Mouse (Mus musculus) CH12.LX (cell line): ENCODE measurements around the gene Fastk. TPM values are rescaled to one million over a fixed set of nuclear protein-coding genes. Genes with fewer than 3 reads are reported as not detected.
A peak's percentile ranks its signal among the peaks of the same experiment; 100 is the strongest.

Experiments used
- DNase-seq: peaks from one replicate; pipeline ENCODE4 v3.0.0-alpha.2; 2013; ENCODE audit errors: extremely low read depth
- H3K27ac ChIP-seq: 2 replicates; pipeline ENCODE4 v1.5.1; 2012; ENCODE audit warnings: low read depth, mild to moderate bottlenecking, control low read depth, moderate library complexity; ENCODE audit not compliant: insufficient read depth
- H3K27me3 ChIP-seq: replicated peaks from 2 replicates; pipeline ENCODE3; 2012; ENCODE audit warnings: inconsistent platforms
- H3K36me3 ChIP-seq, 2 experiments: replicated peaks in 1 of 2; 2 replicates each; pipeline versions ENCODE3 to v1.6.1; 2012; ENCODE audit warnings: inconsistent platforms in 1 of 2, low read length in 1 of 2, mild to moderate bottlenecking in 1 of 2, mixed read lengths in 1 of 2, moderate library complexity in 1 of 2; ENCODE audit not compliant: control insufficient read depth in 1 of 2, insufficient read depth in 1 of 2
- H3K4me1 ChIP-seq, 2 experiments: 2 replicates each; pipeline ENCODE4 v1.6.1; 2012; ENCODE audit warnings: inconsistent platforms in 1 of 2, moderate library complexity in 1 of 2; ENCODE audit not compliant: insufficient read depth in 2 of 2, control insufficient read depth in 1 of 2
- H3K4me2 ChIP-seq: 2 replicates; pipeline ENCODE4 v1.6.1; 2012; ENCODE audit warnings: low read depth, mild to moderate bottlenecking, control low read depth; ENCODE audit not compliant: poor library complexity, insufficient read depth, severe bottlenecking
- H3K4me3 ChIP-seq, 3 experiments: fragments of 150-350 bp in 1 of 3; sonication (generic) in 1 of 3; replicated peaks in 1 of 3; 2 replicates each; pipeline versions ENCODE3 to v1.5.1; 2011 to 2012; ENCODE audit warnings: low read depth in 2 of 3, low read length in 2 of 3, mild to moderate bottlenecking in 2 of 3, moderate library complexity in 2 of 3, control low read depth in 1 of 3, improper control_type of control experiment in 1 of 3, inconsistent platforms in 1 of 3, mixed read lengths in 1 of 3; ENCODE audit not compliant: poor library complexity in 1 of 3
- H3K79me2 ChIP-seq: replicated peaks from 2 replicates; pipeline ENCODE4 v1.6.1; 2012; ENCODE audit warnings: mild to moderate bottlenecking, moderate library complexity; ENCODE audit not compliant: control insufficient read depth, poor library complexity, insufficient read depth, severe bottlenecking; ENCODE audit errors: extremely low read depth
- H3K9ac ChIP-seq: 2 replicates; pipeline ENCODE4 v1.6.1; 2012; ENCODE audit warnings: low read depth, mild to moderate bottlenecking, control low read depth, moderate library complexity; ENCODE audit not compliant: insufficient read depth
- H3K9me3 ChIP-seq: replicated peaks from 2 replicates; pipeline ENCODE3; 2012; ENCODE audit warnings: low read length, inconsistent platforms, mixed read lengths
- ELF1 ChIP-seq: IDR thresholded peaks from 2 replicates; pipeline ENCODE4 v1.6.1; 2014; ENCODE audit warnings: low read depth, mild to moderate bottlenecking, inconsistent platforms, low read length, improper control_type of control experiment
- HCFC1 ChIP-seq: IDR thresholded peaks from 2 replicates; pipeline ENCODE4 v1.6.1; 2012; ENCODE audit warnings: low read depth, mild to moderate bottlenecking, inconsistent platforms, low read length, improper control_type of control experiment
- IRF4 ChIP-seq: IDR thresholded peaks from 2 replicates; pipeline ENCODE4 v1.6.1; 2014; ENCODE audit warnings: low read depth, mild to moderate bottlenecking, inconsistent platforms, low read length, improper control_type of control experiment
- JUN ChIP-seq: IDR thresholded peaks from 2 replicates; pipeline ENCODE4 v1.6.1; 2011; ENCODE audit warnings: low read depth, mild to moderate bottlenecking, low read length, improper control_type of control experiment, moderate library complexity; ENCODE audit not compliant: insufficient read depth
- JUND ChIP-seq: conservative IDR thresholded peaks from 2 replicates; pipeline ENCODE4 v1.6.1; 2011; ENCODE audit warnings: low read depth, low read length, improper control_type of control experiment
- KAT2A ChIP-seq: IDR thresholded peaks from 2 replicates; pipeline ENCODE4 v1.6.1; 2012; ENCODE audit warnings: low read length, improper control_type of control experiment, inconsistent platforms; ENCODE audit not compliant: insufficient replicate concordance
- MEF2A ChIP-seq: IDR thresholded peaks from 2 replicates; pipeline ENCODE4 v1.6.1; 2014; ENCODE audit warnings: low read depth, mild to moderate bottlenecking, inconsistent platforms, low read length, improper control_type of control experiment, borderline replicate concordance
- MXI1 ChIP-seq: IDR thresholded peaks from 2 replicates; pipeline ENCODE4 v1.6.1; 2011; ENCODE audit warnings: mild to moderate bottlenecking, low read depth, low read length, improper control_type of control experiment
- NELFE ChIP-seq: IDR thresholded peaks from 2 replicates; pipeline ENCODE4 v1.6.1; 2011; ENCODE audit warnings: low read depth, low read length, improper control_type of control experiment
- PAX5 ChIP-seq: IDR thresholded peaks from 2 replicates; pipeline ENCODE4 v1.6.1; 2012; ENCODE audit warnings: low read length, inconsistent platforms, mixed read lengths
- POLR2AphosphoS2 ChIP-seq: IDR thresholded peaks from 2 replicates; pipeline ENCODE4 v1.6.1; 2011; ENCODE audit warnings: low read depth, low read length, improper control_type of control experiment
- RCOR1 ChIP-seq: conservative IDR thresholded peaks from 2 replicates; pipeline ENCODE4 v1.6.1; 2012; ENCODE audit warnings: low read depth, mild to moderate bottlenecking, inconsistent platforms, low read length, improper control_type of control experiment
- TBP ChIP-seq: conservative IDR thresholded peaks from 2 replicates; pipeline ENCODE4 v1.6.1; 2011; ENCODE audit warnings: low read depth, low read length, improper control_type of control experiment
- TCF12 ChIP-seq: IDR thresholded peaks from 2 replicates; pipeline ENCODE4 v1.6.1; 2014; ENCODE audit warnings: low read depth, mild to moderate bottlenecking, inconsistent platforms, low read length, improper control_type of control experiment
- UBTF ChIP-seq: IDR thresholded peaks from 2 replicates; pipeline ENCODE4 v1.6.1; 2012; ENCODE audit warnings: low read depth, mild to moderate bottlenecking, inconsistent platforms, low read length, improper control_type of control experiment, moderate library complexity
- USF2 ChIP-seq: conservative IDR thresholded peaks from 2 replicates; pipeline ENCODE4 v1.6.1; 2011; ENCODE audit warnings: low read depth, low read length, improper control_type of control experiment
- ZKSCAN1 ChIP-seq: IDR thresholded peaks from 2 replicates; pipeline ENCODE4 v1.6.1; 2012; ENCODE audit warnings: low read depth, inconsistent platforms, low read length, improper control_type of control experiment, borderline replicate concordance
- ZNF384 ChIP-seq: IDR thresholded peaks from 2 replicates; pipeline ENCODE4 v1.6.1; 2012; ENCODE audit warnings: low read depth, low read length, improper control_type of control experiment, inconsistent platforms
- dilution Hi-C: fragments of 300-500 bp; cut with MboI; formaldehyde crosslinking; loops from 2 replicates; pipeline ENCODE4 v1.14.3; 2020; ENCODE audit warnings: low sequenced_read_pairs; ENCODE audit not compliant: extremely low pct_unique_long_range_greater_than_20kb, extremely low pct_ligation_motif_present
- in situ Hi-C: fragments of 300-500 bp; cut with MboI; formaldehyde crosslinking; loops from 3 replicates; pipeline ENCODE4 v1.14.3; 2019; ENCODE audit warnings: low sequenced_read_pairs, low pct_ligation_motif_present, low pct_unique_long_range_greater_than_20kb, mixed read lengths
- polyA plus RNA-seq: library from polyadenylated mRNA; unstranded; fragments of >175 nt; gene quantifications from 2 replicates; pipeline ENCODE4 v1.2.1, GENCODE M21; 2012; ENCODE audit warnings: low read depth; ENCODE audit not compliant: insufficient read length
- total RNA-seq, 2 experiments: library from RNA; depleted of rRNA; stranded (reverse); fragments of 300-350 nt in 1 of 2; fragments of >200 nt in 1 of 2; gene quantifications; 2 replicates each; pipeline ENCODE4 v1.2.3; 2012 to 2014

Fastk gene
- total and polyA plus RNA-seq, 3 experiments: 44.8 to 88.0 (median 61.4) TPM

GRCm38 (mm10) chr5:24455613-24456012 is 10.5 kb upstream of the Fastk start:
- no peaks in the 10 kb centered on the region for H3K9me3 ChIP-seq
- peaks cover 5% of the 10 kb centered on the region for H3K27me3 ChIP-seq
- TF ChIP-seq MXI1 (no peak), KAT2A (no peak), POLR2AphosphoS2 (no peak), HCFC1 (no peak), NELFE (no peak), USF2 (no peak), ZNF384 (no peak), JUND (no peak), TBP (no peak), ZKSCAN1 (no peak)
- H3K4me1 ChIP-seq: peaks cover 21 to 38% of the 10 kb centered on the region in 2 experiments
- dilution Hi-C loops (no loop called here), in situ Hi-C loops (loop anchor here (5.0 kb wide), 1 partner anchor 33 kb away; the partner anchor contains the start of genes Cdk5 and Slc4a2)
- H3K4me2 ChIP-seq: no peak overlapping the region
- peaks cover 37% of the 10 kb centered on the region for H3K79me2 ChIP-seq
- H3K9ac ChIP-seq: no peak overlapping the region
- peaks cover 3 to 45% of the 10 kb centered on the region in 2 experiments for H3K36me3 ChIP-seq
- DNase-seq: no peak
- no peak overlapping the region for H3K27ac ChIP-seq
- H3K4me3 ChIP-seq: no peak overlapping the region

GRCm38 (mm10) chr5:24455076-24455475 is 10.0 kb upstream of the Fastk start:
- Histone ChIP-seq H3K9ac (no peak overlapping the region), H3K9me3 (no peaks in the 10 kb centered on the region), H3K4me1 (peaks cover 21 to 38% of the 10 kb centered on the region in 2 experiments), H3K27me3 (peaks cover 11% of the 10 kb centered on the region), H3K79me2 (peaks cover 37% of the 10 kb centered on the region), H3K36me3 (peaks cover 3 to 40% of the 10 kb centered on the region in 2 experiments), H3K4me2 (no peak overlapping the region), H3K27ac (no peak overlapping the region), H3K4me3 (no peak overlapping the region)
- dilution Hi-C loops (no loop called here), in situ Hi-C loops (loop anchor here (5.0 kb wide), 1 partner anchor 33 kb away; the partner anchor contains the start of genes Cdk5 and Slc4a2)
- peak; percentile 21 for DNase-seq
- TF ChIP-seq PAX5 (no peak), MEF2A (no peak), POLR2AphosphoS2 (no peak), ELF1 (no peak), UBTF (no peak), IRF4 (no peak), JUN (no peak), RCOR1 (no peak), TCF12 (no peak)
